Mouse (Mus musculus): ENCODE results near the gene Ppp2r2c.

DNA sequence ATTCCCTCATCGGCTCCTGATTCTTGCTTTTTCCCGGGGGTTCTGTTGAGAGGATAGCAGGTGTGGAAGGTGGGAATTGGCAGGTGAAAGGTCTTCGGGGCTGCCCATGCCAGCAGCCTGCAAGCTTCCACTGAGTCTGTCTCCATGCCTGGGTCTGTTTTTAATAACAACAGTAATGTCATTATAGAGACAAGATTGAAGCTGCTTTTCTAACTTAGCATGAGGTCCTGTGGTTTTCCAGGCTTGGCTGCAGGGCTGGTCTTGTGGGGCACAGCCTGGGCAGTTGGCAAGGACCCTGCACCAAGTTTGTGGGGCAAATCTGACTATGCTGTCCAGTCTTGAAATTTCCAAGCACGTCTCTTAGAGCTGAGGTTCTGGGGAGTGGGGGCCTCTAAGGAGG, 7.6 kb downstream of the Ppp2r2c start:
- TF ChIP-seq CTCF (IDR thresholded peaks at IDR 0.05; ENCODE audit: low read depth) = no peak
- no peak for TF ChIP-seq EP300 (IDR thresholded peaks at IDR 0.05; ENCODE audit: low read depth)

Measured in liver, embryonic 14.5 days (tissue).